Mouse (Mus musculus) forebrain, embryonic 11.5 days (tissue): ENCODE data around the gene Foxi2. TPM values are rescaled to one million over a fixed set of nuclear protein-coding genes. Genes with fewer than 3 reads are reported as not detected.

Experiments used
- ATAC-seq: fragments of 200-750 bp; cut with Nextera tagmentation; replicated peaks from 2 replicates; pipeline ENCODE4 v1.8.0; 2017; ENCODE audit warnings: moderate TSS enrichment; ENCODE audit not compliant: low FRiP score
- DNase-seq: peaks from one replicate; pipeline ENCODE4 v3.0.0-alpha.2; 2017; ENCODE audit warnings: low spot score
- H3K27ac ChIP-seq: fragments of 300-500 bp; sonication (generic); 2 replicates; pipeline ENCODE4 v1.5.1; 2014; ENCODE audit warnings: low read depth, low read length
- H3K27me3 ChIP-seq: fragments of 300-500 bp; sonication (generic); 2 replicates; pipeline ENCODE4 v1.6.1; 2014; ENCODE audit warnings: mild to moderate bottlenecking, low read length, mixed read lengths; ENCODE audit not compliant: control insufficient read depth, insufficient read depth
- H3K36me3 ChIP-seq: fragments of 300-500 bp; sonication (generic); 2 replicates; pipeline ENCODE4 v1.6.1; 2014; ENCODE audit warnings: mild to moderate bottlenecking, low read length, moderate library complexity, mixed read lengths; ENCODE audit not compliant: control insufficient read depth, insufficient read depth
- H3K4me1 ChIP-seq: fragments of 300-500 bp; sonication (generic); replicated peaks from 2 replicates; pipeline ENCODE4 v1.6.1; 2014; ENCODE audit warnings: low read length, mixed read lengths; ENCODE audit not compliant: control insufficient read depth, insufficient read depth
- H3K4me2 ChIP-seq: fragments of 300-500 bp; sonication (generic); 2 replicates; pipeline ENCODE4 v1.6.1; 2014; ENCODE audit warnings: low read depth, mild to moderate bottlenecking, low read length, moderate library complexity, mixed read lengths; ENCODE audit not compliant: severe bottlenecking
- H3K4me3 ChIP-seq: fragments of 300-500 bp; sonication (generic); 2 replicates; pipeline ENCODE4 v1.5.1; 2014; ENCODE audit warnings: low read depth, low read length
- H3K9ac ChIP-seq: fragments of 300-500 bp; sonication (generic); 2 replicates; pipeline ENCODE4 v1.6.1; 2014; ENCODE audit warnings: low read length
- H3K9me3 ChIP-seq: fragments of 300-500 bp; sonication (generic); 2 replicates; pipeline ENCODE4 v1.6.1; 2016; ENCODE audit warnings: low read length, mixed read lengths; ENCODE audit not compliant: control insufficient read depth
- WGBS: fragments of 180-500 bp; shearing (Covaris S2); extraction: QIAGEN DNeasy Blood & Tissue Kit; methylation state at CpG from one replicate; pipeline ENCODE4 v1.1.7; 2014; 5-methylcytosine and 5-hydroxymethylcytosine counted together
- polyA plus RNA-seq: library from polyadenylated mRNA; unstranded; fragments of >200 nt; fragmentation: Nextera tagmentation; extraction: Ambion mirVana; gene quantifications from 2 replicates; pipeline ENCODE4 v1.2.1, GENCODE M21; 2014

Foxi2 gene
- polyA plus RNA-seq, 1 experiment from 2014 or later = 1.1 TPM

GRCm38 (mm10) chr7:135397096-135397495 lies 13.0 kb upstream of the Foxi2 start:
- WGBS = 85% methylated on average over 6 of the region's 6 CpGs
- H3K9me3 ChIP-seq = no peaks in the 10 kb centered on the region
- ATAC-seq (no peak), DNase-seq (no peak)
- H3K27ac ChIP-seq = 0 out of 2 replicates have a peak overlapping the region, but pooled peaks have one; percentile 2
- H3K4me2 ChIP-seq = no peak overlapping the region
- H3K4me3 ChIP-seq = no peak overlapping the region
- H3K27me3 ChIP-seq = peaks cover 3% of the 10 kb centered on the region; the same call in 1 of the 2 replicates
- no peak overlapping the region for H3K9ac ChIP-seq
- H3K36me3 ChIP-seq = no peaks in the 10 kb centered on the region
- no peaks in the 10 kb centered on the region for H3K4me1 ChIP-seq

- H3K4me2 ChIP-seq = no peak overlapping the region
- WGBS = 53% methylated on average over 5 of the region's 5 CpGs
- H3K9me3 ChIP-seq = no peaks in the 10 kb centered on the region
- ATAC-seq (no peak), DNase-seq (no peak)
- H3K4me1 ChIP-seq = no peaks in the 10 kb centered on the region
- no peak overlapping the region for H3K27ac ChIP-seq
- no peak overlapping the region for H3K4me3 ChIP-seq
- no peak overlapping the region for H3K9ac ChIP-seq
- H3K36me3 ChIP-seq = no peaks in the 10 kb centered on the region
- H3K27me3 ChIP-seq = peaks cover 4% of the 10 kb centered on the region; the same call in 1 of the 2 replicates
Measured at GRCm38 (mm10) chr7:135397874-135398273, 12.2 kb upstream of the Foxi2 start.

GRCm38 (mm10) chr7:135403416-135403815 lies 6.7 kb upstream of the Foxi2 start:
- no peaks in the 10 kb centered on the region for H3K36me3 ChIP-seq
- no peak overlapping the region for H3K4me3 ChIP-seq
- H3K4me1 ChIP-seq = no peaks in the 10 kb centered on the region
- 0 out of 2 replicates have a peak, but pooled peaks cover 2% of the 10 kb centered on the region for H3K27me3 ChIP-seq
- no peak overlapping the region for H3K9ac ChIP-seq
- DNase-seq = peak; percentile 88
- ATAC-seq = peak; percentile 85
- H3K27ac ChIP-seq = no peak overlapping the region
- H3K9me3 ChIP-seq = no peaks in the 10 kb centered on the region
- 14% methylated on average over 5 of the region's 5 CpGs for WGBS
- H3K4me2 ChIP-seq = no peak overlapping the region

GRCm38 (mm10) chr7:135406761-135407160 lies 3.3 kb upstream of the Foxi2 start:
- Histone ChIP-seq H3K4me1 (peaks cover 4% of the 10 kb centered on the region; the same call in 1 of the 2 replicates), H3K27ac (no peak overlapping the region), H3K36me3 (no peaks in the 10 kb centered on the region), H3K4me2 (no peak overlapping the region), H3K27me3 (peaks cover 23% of the 10 kb centered on the region), H3K9me3 (no peaks in the 10 kb centered on the region), H3K9ac (no peak overlapping the region), H3K4me3 (no peak overlapping the region)
- 73% methylated on average over 3 of the region's 3 CpGs for WGBS
- ATAC-seq (no peak), DNase-seq (no peak)

GRCm38 (mm10) chr7:135408501-135408900 lies 1.6 kb upstream of the Foxi2 start:
- peaks cover 4% of the 10 kb centered on the region; the same call in 1 of the 2 replicates for H3K4me1 ChIP-seq
- H3K27me3 ChIP-seq = peaks cover 34% of the 10 kb centered on the region
- 77% methylated on average over 3 of the region's 3 CpGs for WGBS

GRCm38 (mm10) chr7:135412357-135412756 lies 2.2 kb downstream of the Foxi2 start:
- no peaks in the 10 kb centered on the region for H3K36me3 ChIP-seq
- 57% methylated on average over 6 of the region's 6 CpGs for WGBS
- H3K9me3 ChIP-seq = no peaks in the 10 kb centered on the region
- no peak overlapping the region for H3K4me2 ChIP-seq
- no peak for DNase-seq
- peaks cover 4% of the 10 kb centered on the region; the same call in 1 of the 2 replicates for H3K4me1 ChIP-seq
- ATAC-seq = no peak
- no peak overlapping the region for H3K27ac ChIP-seq
- H3K9ac ChIP-seq = no peak overlapping the region
- peaks cover 34% of the 10 kb centered on the region for H3K27me3 ChIP-seq
- no peak overlapping the region for H3K4me3 ChIP-seq

More at GRCm38 (mm10) chr7:135408501-135408900, 1.6 kb upstream of the Foxi2 start:
- no peaks in the 10 kb centered on the region for H3K9me3 ChIP-seq
- no peak overlapping the region for H3K27ac ChIP-seq
- DNase-seq (no peak), ATAC-seq (no peak)
- H3K4me3 ChIP-seq = no peak overlapping the region
- H3K36me3 ChIP-seq = no peaks in the 10 kb centered on the region
- no peak overlapping the region for H3K4me2 ChIP-seq
- no peak overlapping the region for H3K9ac ChIP-seq

- Histone ChIP-seq H3K9me3 (no peaks in the 10 kb centered on the region), H3K4me3 (no peak overlapping the region), H3K36me3 (no peaks in the 10 kb centered on the region), H3K4me2 (no peak overlapping the region), H3K27ac (no peak overlapping the region), H3K27me3 (no peaks in the 10 kb centered on the region), H3K4me1 (no peaks in the 10 kb centered on the region), H3K9ac (no peak overlapping the region)
- 91% methylated on average over 6 of the region's 6 CpGs for WGBS
- ATAC-seq = no peak
- DNase-seq = no peak
Measured at GRCm38 (mm10) chr7:135428840-135429239, 18.7 kb downstream of the Foxi2 start.

- WGBS = 64% methylated on average over 2 of the region's 2 CpGs
- Histone ChIP-seq H3K27me3 (no peaks in the 10 kb centered on the region), H3K4me3 (no peak overlapping the region), H3K9ac (no peak overlapping the region), H3K36me3 (no peaks in the 10 kb centered on the region), H3K27ac (no peak overlapping the region), H3K4me2 (no peak overlapping the region), H3K9me3 (no peaks in the 10 kb centered on the region), H3K4me1 (no peaks in the 10 kb centered on the region)
- ATAC-seq = no peak
- DNase-seq = no peak
Measured at GRCm38 (mm10) chr7:135430903-135431302, 20.8 kb downstream of the Foxi2 start.

- H3K27ac ChIP-seq = no peak overlapping the region
- H3K4me1 ChIP-seq = no peaks in the 10 kb centered on the region
- H3K36me3 ChIP-seq = no peaks in the 10 kb centered on the region
- ATAC-seq (no peak), DNase-seq (peak; percentile 35)
- H3K27me3 ChIP-seq = no peaks in the 10 kb centered on the region
- WGBS = 86% methylated on average over 4 of the region's 4 CpGs
- no peak overlapping the region for H3K4me3 ChIP-seq
- no peaks in the 10 kb centered on the region for H3K9me3 ChIP-seq
- H3K4me2 ChIP-seq = no peak overlapping the region
- no peak overlapping the region for H3K9ac ChIP-seq
Measured at GRCm38 (mm10) chr7:135443903-135444302, 33.8 kb downstream of the Foxi2 start.
